Mouse (Mus musculus) MEL-GATA-1-ER (cell line): ENCODE results near the gene Cldn34b4.

Experiments
- DNase-seq: peaks from one replicate; pipeline ENCODE4 v3.0.0-alpha.2; 2012; ENCODE audit warnings: low read depth; ENCODE audit errors: extremely low read depth

Cldn34b4 gene

GRCm38 (mm10) chrX:76393050-76393449 is at the start of gene Cldn34b4:
Gene Cldn34b4, plus strand, starts transcription at chrX:76393350.
- DNase-seq: no peak
